Mouse (Mus musculus) cerebellum, adult 2 months (tissue): Measurements from ENCODE around the gene Ecm2.

Experiments used
- CTCF ChIP-seq: fragments of 200-500 bp; IDR thresholded peaks from 2 replicates; pipeline ENCODE4 v1.5.1; 2011; ENCODE audit warnings: low read depth, mild to moderate bottlenecking, control low read depth, low read length, moderate library complexity, borderline replicate concordance; ENCODE audit not compliant: insufficient read depth
- POLR2A ChIP-seq: fragments of 200-500 bp; IDR thresholded peaks from 2 replicates; pipeline ENCODE4 v1.6.1; 2011; ENCODE audit warnings: low read length, control low read depth, borderline replicate concordance; ENCODE audit not compliant: insufficient read depth

DNA sequence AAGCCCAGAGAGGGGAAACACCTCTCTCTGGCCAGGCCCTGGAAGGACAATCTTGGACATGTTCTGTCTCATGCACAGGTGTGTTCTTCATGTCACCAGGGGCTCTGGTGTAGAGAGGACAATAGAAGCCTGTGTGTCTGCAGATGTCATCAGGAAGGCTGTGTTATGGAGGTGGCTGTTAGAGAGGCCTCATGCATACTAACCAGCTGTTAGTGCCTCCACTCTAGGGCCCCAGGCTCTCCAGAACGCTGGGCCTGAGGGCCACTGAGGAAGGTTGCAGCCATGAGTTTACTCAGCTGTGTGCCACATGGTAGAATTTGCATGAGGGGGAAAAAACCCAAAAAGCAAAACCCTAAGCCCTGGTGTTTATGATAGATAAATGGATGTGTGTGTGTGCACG, 37.0 kb upstream of the Ecm2 start:
- TF ChIP-seq CTCF (no peak), POLR2A (no peak)
